Mouse (Mus musculus) G1E (cell line): Measurements from ENCODE around the gene Bpifc. TPM values are rescaled to one million over a fixed set of nuclear protein-coding genes. Genes with fewer than 3 reads are reported as not detected.

Experiments
- ATAC-seq: 2 replicates; pipeline ENCODE4 v1.8.0; 2016; ENCODE audit warnings: mild to moderate bottlenecking; ENCODE audit not compliant: insufficient number of reproducible peaks, poor library complexity, low FRiP score, severe bottlenecking; ENCODE audit errors: extremely low read depth
- DNase-seq: peaks from one replicate; pipeline ENCODE4 v3.0.0; 2012; ENCODE audit warnings: low spot score
- H3K27me3 ChIP-seq: 2 replicates; pipeline ENCODE4 v1.6.1; 2012; ENCODE audit warnings: mild to moderate bottlenecking, low read length, inconsistent platforms; ENCODE audit not compliant: insufficient read depth
- H3K36me3 ChIP-seq: replicated peaks from 2 replicates; pipeline ENCODE3; 2012; ENCODE audit warnings: mild to moderate bottlenecking, inconsistent platforms
- H3K4me1 ChIP-seq: 2 replicates; pipeline ENCODE4 v1.6.1; 2012; ENCODE audit warnings: low read depth, low read length, inconsistent platforms, mixed read lengths; ENCODE audit not compliant: insufficient read depth
- H3K4me3 ChIP-seq: 2 replicates; pipeline ENCODE4 v1.5.1; 2012; ENCODE audit warnings: low read depth, mild to moderate bottlenecking, inconsistent platforms, low read length, moderate library complexity, mixed read lengths
- H3K9me3 ChIP-seq: replicated peaks from 2 replicates; pipeline ENCODE4 v1.6.1; 2012; ENCODE audit warnings: inconsistent platforms
- CTCF ChIP-seq: IDR thresholded peaks from 2 replicates; pipeline ENCODE4 v1.5.1; 2012; ENCODE audit warnings: low read depth, low read length, inconsistent platforms, mixed read lengths
- GATA1 ChIP-seq: IDR thresholded peaks from 2 replicates; pipeline ENCODE4 v1.6.1; 2012; ENCODE audit warnings: borderline replicate concordance, low read length, inconsistent platforms, mixed read lengths
- GATA2 ChIP-seq: IDR thresholded peaks from 2 replicates; pipeline ENCODE4 v1.6.1; 2012; ENCODE audit warnings: low read depth, low read length, inconsistent platforms, borderline replicate concordance
- POLR2AphosphoS5 ChIP-seq: IDR thresholded peaks from 2 replicates; pipeline ENCODE4 v1.6.1; 2012; ENCODE audit warnings: low read depth, low read length, inconsistent platforms; ENCODE audit not compliant: insufficient replicate concordance
- TAL1 ChIP-seq: conservative IDR thresholded peaks from 2 replicates; pipeline ENCODE4 v1.6.1; 2012; ENCODE audit warnings: low read depth, low read length, inconsistent platforms, mixed read lengths
- polyA plus RNA-seq: library from polyadenylated mRNA; stranded (reverse); fragments of >175 nt; gene quantifications from 2 replicates; pipeline ENCODE4 v1.2.3, GENCODE M21; 2012
- total RNA-seq, 2 experiments: library from RNA; stranded (forward) in 1 of 2; stranded (reverse) in 1 of 2; fragments of 200-1000 nt in 1 of 2; fragments of >200 nt in 1 of 2; fragmentation: Nextera tagmentation in 1 of 2; gene quantifications; 2 replicates each; pipeline ENCODE4 v1.2.3; 2014 to 2017

Gene Bpifc
- total and polyA plus RNA-seq, 3 experiments = not detected

DNA sequence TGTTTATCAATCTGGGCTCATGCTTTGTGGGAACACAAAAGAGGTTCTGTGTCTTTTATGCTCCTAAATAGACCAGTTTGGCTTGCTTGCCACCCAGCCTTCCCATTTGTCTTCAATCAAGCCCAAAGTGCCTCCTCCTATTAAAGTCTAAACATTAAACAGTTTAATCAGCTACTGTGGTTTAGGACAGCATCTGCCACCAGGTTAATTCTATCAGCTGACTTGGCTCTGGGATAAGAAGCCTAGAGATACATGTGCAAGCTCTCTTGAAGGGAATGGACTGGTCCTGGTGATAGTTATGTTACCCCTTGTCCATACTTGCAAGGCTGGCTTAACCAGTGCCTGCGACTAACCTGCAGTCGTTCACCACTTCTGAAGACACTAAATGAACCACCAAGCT is 38.8 kb upstream of the Bpifc start:
- Histone ChIP-seq H3K9me3 (no peaks in the 10 kb centered on the region), H3K4me3 (no peak overlapping the region), H3K27me3 (no peaks in the 10 kb centered on the region), H3K36me3 (peaks cover 90% of the 10 kb centered on the region), H3K4me1 (peaks cover 52% of the 10 kb centered on the region)
- DNase-seq (no peak), ATAC-seq (no peak)
- no peak for TF ChIP-seq GATA1
- TF ChIP-seq CTCF = no peak
- TF ChIP-seq POLR2AphosphoS5 = no peak
- TF ChIP-seq TAL1 = no peak
- TF ChIP-seq GATA2 = no peak

DNA sequence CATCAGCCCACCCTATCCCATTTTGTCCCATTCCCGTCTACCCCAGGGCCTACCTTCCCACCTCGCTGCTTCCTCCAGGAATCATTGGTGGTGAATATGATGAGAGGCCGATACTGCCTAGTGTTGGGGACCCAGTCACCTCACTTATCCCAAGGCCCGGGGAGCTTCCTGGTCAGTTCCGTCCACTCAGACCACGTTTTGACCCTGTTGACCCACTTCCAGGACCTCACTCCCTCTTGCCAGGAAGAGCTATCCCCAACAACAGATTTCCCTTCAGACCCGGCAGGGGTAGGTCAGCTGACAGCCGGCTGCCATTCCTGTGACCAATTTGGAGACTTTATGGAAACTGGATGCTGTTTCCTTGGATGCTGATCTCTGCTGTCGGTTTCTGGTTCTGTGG is 36.1 kb upstream of the Bpifc start:
- no peak for DNase-seq
- H3K36me3 ChIP-seq = peaks cover 95% of the 10 kb centered on the region
- H3K4me3 ChIP-seq = no peak overlapping the region
- H3K27me3 ChIP-seq = no peaks in the 10 kb centered on the region
- no peaks in the 10 kb centered on the region for H3K9me3 ChIP-seq
- no peak for ATAC-seq
- H3K4me1 ChIP-seq = peaks cover 25% of the 10 kb centered on the region
- TF ChIP-seq GATA1 = no peak
- TF ChIP-seq POLR2AphosphoS5 = no peak
- no peak for TF ChIP-seq TAL1
- no peak for TF ChIP-seq CTCF
- TF ChIP-seq GATA2 = no peak

GRCm38 (mm10) chr10:86046371-86046770 is 34.7 kb upstream of the Bpifc start:
- peaks cover 93% of the 10 kb centered on the region for H3K36me3 ChIP-seq
- H3K27me3 ChIP-seq = no peaks in the 10 kb centered on the region
- DNase-seq (no peak), ATAC-seq (no peak)
- no peak overlapping the region for H3K4me3 ChIP-seq
- no peaks in the 10 kb centered on the region for H3K9me3 ChIP-seq
- TF ChIP-seq CTCF = no peak
- no peak for TF ChIP-seq GATA2
- no peak for TF ChIP-seq POLR2AphosphoS5
- no peak for TF ChIP-seq GATA1
- TF ChIP-seq TAL1 = no peak
- H3K4me1 ChIP-seq = peaks cover 10% of the 10 kb centered on the region

GRCm38 (mm10) chr10:86044066-86044465 is 32.4 kb upstream of the Bpifc start:
- H3K4me3 ChIP-seq = no peak overlapping the region
- H3K9me3 ChIP-seq = no peaks in the 10 kb centered on the region
- no peaks in the 10 kb centered on the region for H3K27me3 ChIP-seq
- TF ChIP-seq CTCF (no peak), GATA2 (no peak), TAL1 (no peak), POLR2AphosphoS5 (no peak), GATA1 (no peak)
- DNase-seq (no peak), ATAC-seq (no peak)
- peaks cover 2% of the 10 kb centered on the region; the same call in 1 of the 2 replicates for H3K4me1 ChIP-seq
- H3K36me3 ChIP-seq = peaks cover 74% of the 10 kb centered on the region

GRCm38 (mm10) chr10:86043651-86044050 is 32.0 kb upstream of the Bpifc start:
- H3K36me3 ChIP-seq = peaks cover 74% of the 10 kb centered on the region

GRCm38 (mm10) chr10:86034007-86034728 is 22.5 kb upstream of the Bpifc start:
- H3K36me3 ChIP-seq = peaks cover 92% of the 10 kb centered on the region
- TF ChIP-seq GATA2 = no peak
- ATAC-seq = peak; percentile 49; the same call in 1 of the 2 replicates
- DNase-seq = no peak
- peaks cover 18% of the 10 kb centered on the region for H3K4me1 ChIP-seq
- no peaks in the 10 kb centered on the region for H3K27me3 ChIP-seq
- H3K4me3 ChIP-seq = no peak overlapping the region
- H3K9me3 ChIP-seq = peaks cover 1% of the 10 kb centered on the region; the same call in 1 of the 2 replicates

More at GRCm38 (mm10) chr10:86043651-86044050, 32.0 kb upstream of the Bpifc start:
- no peak overlapping the region for H3K4me3 ChIP-seq
- no peaks in the 10 kb centered on the region for H3K9me3 ChIP-seq
- TF ChIP-seq GATA2 (no peak), POLR2AphosphoS5 (no peak), TAL1 (no peak), CTCF (no peak), GATA1 (no peak)
- no peaks in the 10 kb centered on the region for H3K27me3 ChIP-seq
- no peak for DNase-seq
- no peak for ATAC-seq
- peaks cover 2% of the 10 kb centered on the region; the same call in 1 of the 2 replicates for H3K4me1 ChIP-seq
